Mouse (Mus musculus) adrenal gland (tissue): ENCODE data around the gene Cdkn1c.

Experiments
- intact Hi-C: fragments of 180-260 bp; cut with DNase I; formaldehyde crosslinking; loops from one replicate; pipeline ENCODE4 v1.15.1; 2025

Cdkn1c gene

DNA sequence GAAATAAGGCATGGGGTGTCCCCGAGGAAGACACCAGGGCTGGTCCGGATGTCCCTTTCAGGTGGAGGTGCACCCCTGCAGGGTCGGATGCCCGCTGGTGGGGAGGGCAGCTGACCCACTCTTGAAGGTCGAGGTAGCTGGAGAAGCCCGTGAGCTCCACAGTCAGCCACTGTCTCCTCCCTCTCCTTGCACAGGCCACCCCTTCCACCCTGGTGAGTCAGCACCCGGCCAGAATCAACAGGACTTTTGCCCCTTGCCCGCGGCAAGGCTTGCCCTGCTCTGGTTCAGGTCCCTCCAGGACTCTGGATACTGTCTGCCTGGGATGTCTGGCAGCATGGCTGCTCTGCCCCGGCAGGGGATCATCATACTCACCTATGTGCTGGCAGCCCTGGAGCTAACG lies 15.0 kb upstream of the Cdkn1c start:
- intact Hi-C loops = no loop called here

GRCm38 (mm10) chr7:143474811-143475210 lies 14.0 kb upstream of the Cdkn1c start:
- intact Hi-C loops = no loop called here

DNA sequence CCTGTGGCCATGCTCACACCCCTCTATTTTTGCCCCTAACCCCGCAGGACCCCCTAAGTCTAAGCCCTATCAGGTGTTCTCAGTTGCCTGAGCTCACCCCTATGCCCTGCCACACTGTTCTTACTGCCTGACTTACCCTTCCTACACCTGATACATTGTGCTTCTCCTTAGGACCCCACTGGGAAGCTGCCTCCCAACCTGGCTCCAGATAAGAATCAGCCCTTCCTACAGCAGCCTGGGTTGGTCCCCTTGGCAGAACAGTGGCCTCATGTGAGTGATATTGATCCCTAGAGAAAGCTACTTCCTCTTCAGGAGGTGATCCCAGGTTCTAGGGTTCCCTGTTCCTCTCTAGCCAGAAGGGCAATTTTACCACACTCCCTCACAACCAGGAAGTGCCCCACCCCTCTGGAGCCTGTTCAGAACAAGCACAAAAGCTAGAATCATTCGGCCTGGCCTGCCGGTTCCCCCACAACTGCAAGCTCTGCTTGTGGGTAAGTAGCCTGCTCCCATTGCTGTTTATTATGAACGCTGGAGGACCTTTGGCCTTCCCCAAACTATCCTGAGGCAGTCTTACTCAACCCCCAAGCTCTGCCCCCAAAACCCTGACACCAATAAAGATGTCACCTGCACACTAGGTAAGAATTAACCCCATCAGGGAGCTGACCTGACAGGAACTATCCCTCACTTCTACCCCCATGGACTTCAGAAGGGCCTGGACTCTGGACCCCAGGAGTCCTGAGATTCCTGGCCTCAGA lies 12.7 kb upstream of the Cdkn1c start, which contains the start of gene Slc22a18:
TSS of gene Slc22a18 (plus strand) at position 390 of the 755 bp plus-strand sequence.
- intact Hi-C loops = no loop called here

DNA sequence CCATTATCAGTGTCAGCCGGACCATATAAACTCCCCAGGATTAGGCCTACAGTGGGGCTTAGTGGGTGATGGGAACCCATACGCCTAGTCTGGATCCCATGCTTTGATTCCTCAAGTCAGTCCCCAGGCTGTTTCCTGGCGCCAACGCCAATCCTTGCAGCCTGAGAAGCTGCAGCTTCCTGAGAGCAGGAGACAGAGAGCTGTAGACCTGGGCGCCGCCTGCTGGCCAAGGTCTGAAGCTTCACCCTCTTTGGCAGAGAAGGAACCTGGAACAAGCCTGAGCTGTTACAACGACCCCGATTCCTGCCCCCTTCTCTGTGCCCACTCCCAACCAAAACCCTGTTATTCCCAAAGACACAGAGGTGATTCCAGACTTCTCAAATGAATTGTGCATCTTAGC lies 9.1 kb upstream of the Cdkn1c start:
- intact Hi-C loops = loop anchor here (5.0 to 10.0 kb wide), 2 partner anchors 155 to 373 kb away; no protein-coding TSS in a partner anchor

DNA sequence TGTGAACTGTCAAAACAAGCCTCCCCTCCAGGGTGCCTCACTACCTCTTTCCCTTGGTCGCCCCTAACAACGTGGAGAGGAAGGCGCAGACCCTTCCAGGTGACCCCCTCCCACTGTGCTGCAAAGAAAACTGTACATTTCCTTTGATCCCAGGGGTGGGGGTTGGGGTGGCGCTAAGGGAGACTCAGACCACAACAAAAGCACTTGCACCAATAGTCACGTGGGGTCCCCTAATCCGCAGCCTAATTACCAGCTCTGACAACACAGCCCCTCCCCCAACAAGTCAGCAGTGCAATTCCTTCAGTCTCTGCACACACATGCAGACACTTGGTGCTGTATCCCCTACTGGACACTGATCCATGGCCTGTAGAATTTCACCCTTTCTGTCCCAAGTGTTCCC lies 6.9 kb upstream of the Cdkn1c start:
- intact Hi-C loops = loop anchor here (5.0 to 10.0 kb wide), 2 partner anchors 153 to 370 kb away; no protein-coding TSS in a partner anchor

DNA sequence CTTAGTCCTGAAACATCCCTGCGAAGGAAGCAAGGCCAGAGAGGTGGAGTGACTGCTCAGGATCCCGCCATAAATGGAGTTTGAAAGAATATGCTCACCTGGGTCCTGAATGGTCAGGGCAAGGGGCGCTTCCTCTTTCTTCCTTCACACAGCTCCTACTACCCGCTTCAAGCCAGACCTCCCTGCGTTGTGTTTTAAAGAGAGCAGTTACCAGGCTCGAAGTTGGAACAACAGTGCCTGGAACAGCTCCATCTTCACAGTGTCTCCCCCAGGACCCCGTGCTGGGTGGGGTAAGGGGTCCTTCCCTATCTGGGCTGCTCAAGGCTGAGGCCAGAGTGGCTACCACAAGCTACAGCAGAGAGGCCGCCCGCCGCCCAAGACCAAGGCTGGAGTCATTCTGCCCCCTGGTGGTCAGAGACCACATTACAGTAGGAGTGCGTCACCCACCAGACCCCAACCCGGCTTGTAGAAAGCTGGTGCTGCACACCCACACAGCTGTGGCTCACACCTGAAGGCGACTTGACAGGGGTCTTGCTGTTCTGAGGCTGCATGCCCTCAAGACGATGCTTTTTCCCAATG lies 5.3 kb upstream of the Cdkn1c start:
- intact Hi-C loops = loop anchor here (1.0 to 10.0 kb wide), 3 partner anchors 151 to 369 kb away; no protein-coding TSS in a partner anchor

DNA sequence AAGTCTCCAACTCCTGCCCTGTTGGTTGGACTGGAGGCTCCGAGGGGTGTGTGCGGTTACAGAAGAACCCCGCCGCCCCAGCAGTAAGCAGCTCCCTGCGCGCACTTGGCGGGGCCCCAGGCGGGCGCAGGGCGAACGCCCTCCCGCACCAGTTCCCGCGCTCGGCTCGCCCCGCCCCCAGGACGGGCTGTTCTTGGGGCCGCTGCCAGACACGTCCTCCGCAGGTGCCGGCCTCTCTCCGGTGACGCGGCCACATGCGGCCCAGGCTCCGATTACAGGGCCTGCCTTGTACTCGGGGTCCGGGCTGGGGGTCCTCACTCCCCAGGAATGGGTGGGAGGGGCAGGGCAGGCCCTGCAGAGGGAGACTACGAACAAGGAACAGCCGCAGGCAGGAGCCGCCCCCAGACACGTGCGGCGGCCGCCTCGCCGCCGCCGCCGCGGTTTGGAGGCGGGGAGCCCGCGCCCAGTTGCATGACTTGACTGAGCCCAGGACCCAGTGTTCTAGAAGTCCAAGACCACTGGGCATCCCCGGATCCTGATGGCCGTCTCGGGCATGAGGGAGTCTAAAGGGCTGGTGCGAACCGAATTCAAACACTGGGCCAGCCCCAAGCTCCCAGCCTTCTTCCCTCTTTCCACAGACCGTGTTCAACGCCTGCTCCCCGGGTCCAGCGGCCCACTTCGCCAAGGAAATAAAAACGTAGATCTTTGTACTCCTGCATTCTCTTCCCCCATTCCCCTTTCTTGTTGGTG lies 4.1 kb upstream of the Cdkn1c start:
- intact Hi-C loops = loop anchor here (5.0 to 10.0 kb wide), 2 partner anchors 150 to 368 kb away; no protein-coding TSS in a partner anchor

- intact Hi-C loops = loop anchor here (10.0 kb wide), 1 partner anchor 149 kb away; no protein-coding TSS in a partner anchor
Observed at GRCm38 (mm10) chr7:143463865-143464415, 3.1 kb upstream of the Cdkn1c start.

DNA sequence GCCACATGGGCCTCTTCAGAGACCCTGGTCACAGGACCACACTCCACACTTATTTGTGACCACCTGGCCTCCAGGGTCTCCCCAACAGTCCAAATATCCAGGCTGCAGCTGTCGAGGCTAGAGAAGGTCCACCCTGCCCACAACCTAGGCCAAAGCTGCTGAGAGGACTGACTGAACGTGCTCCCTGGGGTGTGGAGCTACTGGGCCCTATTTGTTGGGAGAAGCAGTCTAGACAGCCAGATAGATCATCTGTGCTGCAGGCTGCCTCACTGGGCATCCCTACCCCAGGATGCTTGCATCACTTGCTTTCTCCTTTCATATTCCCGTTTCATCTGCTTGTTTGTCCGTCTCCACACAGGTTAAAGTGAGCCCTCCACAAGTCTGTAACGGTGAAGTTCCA lies 1.7 kb upstream of the Cdkn1c start:
- intact Hi-C loops = loop anchor here (10.0 kb wide), 1 partner anchor 148 kb away; no protein-coding TSS in a partner anchor

DNA sequence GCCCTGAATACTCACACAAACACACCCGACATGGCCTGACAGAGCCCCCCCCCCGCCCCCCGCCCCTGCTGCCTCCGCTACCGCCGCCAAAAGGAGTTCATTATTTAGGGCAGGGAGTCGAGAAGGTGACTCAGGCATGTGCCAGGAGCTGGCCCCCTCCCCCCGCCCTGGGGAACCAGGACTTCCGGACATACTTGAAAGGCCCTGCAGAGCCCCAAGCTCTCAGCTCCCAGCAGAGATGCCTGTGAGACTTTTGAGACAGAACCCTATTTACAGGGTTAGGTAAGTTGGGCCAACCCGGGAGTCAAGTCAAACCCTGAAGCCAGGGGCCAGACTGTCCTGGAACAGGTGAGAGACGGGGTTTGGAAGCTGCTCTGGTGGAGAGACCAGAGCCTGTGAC lies 1.1 kb upstream of the Cdkn1c start:
- intact Hi-C loops = loop anchor here (10.0 kb wide), 1 partner anchor 147 kb away; no protein-coding TSS in a partner anchor

- intact Hi-C loops = loop anchor here (10.0 kb wide), 1 partner anchor 147 kb away; no protein-coding TSS in a partner anchor
Observed at GRCm38 (mm10) chr7:143461294-143461870, 532 bp upstream of the Cdkn1c start.

DNA sequence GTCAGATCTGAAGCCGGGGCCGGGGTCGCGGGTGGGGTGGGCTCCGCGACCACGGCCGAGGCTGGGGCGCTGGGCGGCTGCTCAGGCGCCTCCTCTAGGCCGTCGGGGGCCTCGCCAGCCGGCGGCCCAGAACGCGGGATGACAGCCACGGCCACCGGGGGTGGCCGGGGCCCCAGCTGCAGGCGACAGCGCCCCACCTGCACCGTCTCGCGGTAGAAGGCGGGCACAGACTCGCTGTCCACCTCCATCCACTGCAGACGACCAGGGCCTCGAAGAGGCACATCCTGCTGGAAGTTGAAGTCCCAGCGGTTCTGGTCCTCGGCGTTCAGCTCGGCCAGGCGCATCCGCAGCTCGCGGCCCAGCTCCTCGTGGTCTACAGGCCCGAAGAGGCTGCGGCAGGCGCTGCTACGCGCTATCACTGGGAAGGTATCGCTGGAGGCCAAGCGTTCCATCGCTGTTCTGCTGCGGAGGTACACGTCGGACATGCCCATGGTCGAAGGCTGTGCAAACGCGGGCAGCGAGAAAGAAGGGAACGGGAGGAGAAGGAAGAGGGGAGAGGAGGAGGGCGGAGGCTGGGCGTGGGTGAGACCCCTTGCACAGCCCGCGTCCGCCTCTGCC lies 524 bp downstream of the Cdkn1c start:
- intact Hi-C loops = loop anchor here (10.0 kb wide), 1 partner anchor 146 kb away; no protein-coding TSS in a partner anchor

DNA sequence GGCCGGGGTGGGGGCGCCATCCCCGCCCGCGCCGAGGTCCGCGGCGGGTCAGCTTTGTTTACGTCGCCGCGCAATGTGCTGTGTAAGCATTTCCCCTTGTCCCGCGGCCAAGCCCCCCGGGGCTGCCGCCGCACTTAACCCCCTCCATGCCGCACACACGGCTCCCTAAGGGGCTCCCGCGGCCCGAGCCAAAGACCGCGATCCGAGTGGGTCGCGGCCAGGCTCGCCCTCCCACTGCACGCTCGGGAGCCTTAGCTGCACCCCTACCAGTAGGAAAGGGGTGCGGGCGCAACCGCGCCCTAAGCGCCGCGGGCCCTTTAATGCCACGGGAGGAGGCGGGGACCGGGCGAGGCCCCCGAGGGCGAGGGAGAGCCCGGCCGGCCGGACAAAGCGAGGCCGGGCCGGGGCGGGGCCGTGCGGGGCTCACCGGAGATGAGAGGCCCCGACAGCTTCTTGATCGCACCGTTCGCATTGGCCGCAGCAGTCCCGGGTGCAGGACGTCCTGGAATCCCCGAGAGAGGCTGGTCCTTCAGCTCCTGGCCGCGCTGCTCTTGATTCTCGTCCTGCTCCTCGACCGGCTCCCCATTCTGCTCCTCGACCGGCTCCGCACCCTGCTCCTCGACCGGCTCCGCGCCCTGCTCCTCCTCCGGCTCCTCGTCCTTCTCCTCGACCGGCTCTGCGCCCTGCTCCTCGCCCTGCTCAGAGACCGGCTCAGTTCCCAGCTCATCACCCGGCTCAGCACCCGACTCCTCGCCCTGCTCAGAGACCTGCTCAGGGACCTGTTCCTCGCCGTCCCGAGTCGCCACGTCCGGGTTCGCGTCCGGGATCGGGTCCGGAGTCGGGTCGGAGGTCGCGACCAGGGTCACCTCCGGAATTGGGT lies 1.3 kb downstream of the Cdkn1c start:
- intact Hi-C loops = loop anchor here (10.0 kb wide), 1 partner anchor 145 kb away; no protein-coding TSS in a partner anchor

DNA sequence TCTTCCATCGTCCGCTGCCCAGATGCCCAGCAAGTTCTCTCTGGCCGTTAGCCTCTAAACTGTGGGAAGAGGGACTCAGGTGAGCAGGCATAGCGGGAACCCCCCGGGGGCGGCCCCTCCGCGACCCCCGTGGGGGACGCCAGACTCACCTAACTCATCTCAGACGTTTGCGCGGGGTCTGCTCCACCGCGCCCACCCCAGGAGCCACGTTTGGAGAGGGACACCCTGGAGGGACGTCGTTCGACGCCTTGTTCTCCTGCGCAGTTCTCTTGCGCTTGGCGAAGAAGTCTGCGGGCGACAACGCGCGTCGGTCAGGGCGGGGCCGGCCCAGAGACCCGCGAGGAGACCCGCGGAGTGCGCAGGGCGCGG lies 1.9 kb downstream of the Cdkn1c start:
- intact Hi-C loops = no loop called here

- intact Hi-C loops = no loop called here
Observed at GRCm38 (mm10) chr7:143447130-143447529, 13.7 kb downstream of the Cdkn1c start.

DNA sequence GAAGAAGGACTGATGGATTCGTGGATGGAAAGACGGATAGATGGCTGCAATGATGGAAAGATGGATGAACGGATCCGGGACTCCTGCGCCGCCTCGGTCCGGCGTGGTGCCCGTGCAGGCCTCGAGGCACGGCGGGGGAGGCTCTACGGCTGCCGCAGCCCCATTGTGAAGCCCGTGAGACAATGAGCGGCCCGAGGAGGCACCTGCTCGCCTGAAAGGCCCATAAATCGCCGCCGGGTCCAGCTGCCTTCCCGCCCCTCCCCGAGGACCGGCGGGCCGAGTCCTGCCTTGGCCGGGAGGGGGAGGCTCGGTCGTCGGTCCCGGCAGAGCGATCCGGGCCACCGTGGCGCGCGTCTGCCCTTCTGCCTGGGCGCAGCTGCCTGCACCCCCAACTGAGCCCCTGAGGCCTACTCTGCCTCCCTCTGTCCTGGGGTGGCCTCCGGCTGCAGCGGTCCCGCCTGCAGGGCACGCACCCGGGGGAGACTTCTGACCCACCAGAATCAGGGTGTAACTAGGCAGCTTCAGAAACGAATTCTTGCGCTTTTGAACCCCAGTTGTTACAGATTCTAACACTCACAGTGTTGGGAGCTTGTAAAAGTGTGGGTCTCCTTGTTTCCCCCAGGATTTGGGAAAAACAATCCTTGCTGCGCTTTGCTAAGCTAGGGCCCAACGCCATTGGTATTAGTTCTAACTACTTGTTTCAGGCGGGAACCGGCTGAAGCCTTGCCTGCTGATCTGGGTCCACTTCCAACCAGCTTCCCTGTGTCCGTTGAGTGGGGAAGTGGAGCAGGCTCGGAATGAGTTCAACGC lies 15.0 kb downstream of the Cdkn1c start:
- intact Hi-C loops = no loop called here

GRCm38 (mm10) chr7:143444955-143445648 lies 15.7 kb downstream of the Cdkn1c start:
- intact Hi-C loops = no loop called here

- intact Hi-C loops = no loop called here
Observed at GRCm38 (mm10) chr7:143444580-143444954, 16.3 kb downstream of the Cdkn1c start.
